Mouse (Mus musculus) cerebellum, adult 2 months (tissue): ENCODE measurements at regions not wholly inside any gene's neighbourhood (a gene's known extent, or its start where the extent isn't known, plus 50 kb on each side); places are given as distances from the start of the nearest gene placed in this dataset.

Experiments
- CTCF ChIP-seq: fragments of 200-500 bp; IDR thresholded peaks from 2 replicates; pipeline ENCODE4 v1.5.1; 2011; ENCODE audit warnings: low read depth, mild to moderate bottlenecking, control low read depth, low read length, moderate library complexity, borderline replicate concordance; ENCODE audit not compliant: insufficient read depth
- POLR2A ChIP-seq: fragments of 200-500 bp; IDR thresholded peaks from 2 replicates; pipeline ENCODE4 v1.6.1; 2011; ENCODE audit warnings: low read length, control low read depth, borderline replicate concordance; ENCODE audit not compliant: insufficient read depth

GRCm38 (mm10) chr12:39639246-39639645 is 398.6 kb downstream of the Arl4a start:
- no peak for TF ChIP-seq POLR2A
- no peak for TF ChIP-seq CTCF
